Mouse (Mus musculus): ENCODE measurements around the gene Crebl2.
A peak's percentile ranks its signal among the peaks of the same experiment; 100 is the strongest.

DNA sequence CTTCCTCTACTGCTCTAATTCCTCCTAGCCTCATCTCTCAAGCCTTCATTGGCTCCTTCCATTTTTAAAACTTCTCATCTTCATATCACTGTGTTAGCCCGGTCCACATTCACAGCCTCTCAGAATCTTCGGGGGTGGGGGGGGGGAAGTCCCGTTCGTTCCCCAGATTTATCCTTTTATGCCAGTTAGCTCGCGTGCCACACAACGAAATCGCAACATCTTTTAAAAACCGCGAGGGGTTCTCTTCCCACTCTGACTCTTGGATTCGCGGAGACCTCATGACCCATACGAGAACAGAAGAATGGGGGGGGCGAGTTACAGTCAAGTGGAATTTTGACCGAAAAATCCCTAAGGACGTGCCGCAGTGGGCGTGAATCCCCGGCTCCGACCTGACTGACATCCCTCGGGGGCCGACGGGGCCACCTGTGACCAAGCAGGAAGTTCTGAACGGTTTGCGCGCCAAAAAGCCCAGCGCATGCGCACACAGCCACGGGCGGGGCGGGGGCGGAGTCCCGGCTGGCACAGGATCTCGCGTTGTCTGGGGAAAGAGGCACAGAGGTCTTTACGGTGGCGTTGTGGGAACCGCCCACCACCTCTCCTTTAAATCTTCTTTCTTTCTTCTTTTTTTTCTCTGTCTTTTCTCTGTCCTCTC is 67.6 kb downstream of the Crebl2 start:
- peak; percentile 82 for TF ChIP-seq POLR2A (IDR thresholded peaks at IDR 0.05; ENCODE audit: low read depth, low read length)
- TF ChIP-seq CTCF (IDR thresholded peaks at IDR 0.05; ENCODE audit: extremely low read depth, insufficient read length, insufficient replicate concordance, low read depth, low read length), result no peak
